Mouse (Mus musculus) ES-Bruce4 (cell line): ENCODE data around the gene Gm9918. TPM values are rescaled to one million over a fixed set of nuclear protein-coding genes. Genes with fewer than 3 reads are reported as not detected.

Experiments
- H3K27ac ChIP-seq: 2 replicates; pipeline ENCODE4 v1.5.1; 2012; ENCODE audit warnings: low read length, inconsistent platforms; ENCODE audit not compliant: insufficient read depth
- H3K27me3 ChIP-seq: 2 replicates; pipeline ENCODE4 v1.6.1; 2012; ENCODE audit warnings: mild to moderate bottlenecking, low read length, inconsistent platforms; ENCODE audit not compliant: control insufficient read depth, poor library complexity, insufficient read depth, severe bottlenecking
- H3K36me3 ChIP-seq: 2 replicates; pipeline ENCODE4 v1.6.1; 2012; ENCODE audit warnings: inconsistent platforms, mild to moderate bottlenecking, low read length, moderate library complexity; ENCODE audit not compliant: control insufficient read depth, poor library complexity, insufficient read depth, severe bottlenecking
- H3K4me1 ChIP-seq: one replicate; pipeline ENCODE4 v1.8.1; 2011; ENCODE audit warnings: low read length; ENCODE audit not compliant: control insufficient read depth, insufficient read depth
- H3K4me3 ChIP-seq: 2 replicates; pipeline ENCODE4 v1.5.1; 2011; ENCODE audit warnings: low read depth, mild to moderate bottlenecking, low read length
- H3K9ac ChIP-seq: 2 replicates; pipeline ENCODE4 v1.6.1; 2012; ENCODE audit warnings: low read depth, mild to moderate bottlenecking, inconsistent platforms; ENCODE audit not compliant: poor library complexity, severe bottlenecking
- H3K9me3 ChIP-seq: replicated peaks from 2 replicates; pipeline ENCODE4 v1.6.1; 2012; ENCODE audit warnings: mild to moderate bottlenecking, low read length, inconsistent platforms; ENCODE audit not compliant: control insufficient read depth, poor library complexity, insufficient read depth, severe bottlenecking
- CTCF ChIP-seq: IDR thresholded peaks from one replicate; pipeline ENCODE4 v1.8.1; 2011; ENCODE audit warnings: low read depth, low read length
- EP300 ChIP-seq: IDR thresholded peaks from 2 replicates; pipeline ENCODE4 v1.6.1; 2011; ENCODE audit warnings: low read depth, low read length; ENCODE audit not compliant: insufficient read depth
- POLR2A ChIP-seq: IDR thresholded peaks from one replicate; pipeline ENCODE4 v1.8.1; 2011; ENCODE audit warnings: low read length; ENCODE audit not compliant: insufficient read depth
- polyA plus RNA-seq: library from polyadenylated mRNA; stranded (reverse); fragments of >200 nt; gene quantifications from 2 replicates; pipeline ENCODE4 v1.2.4, GENCODE M21; 2011; ENCODE audit warnings: low read depth; ENCODE audit not compliant: missing spikeins, insufficient read depth, insufficient read length

Gene Gm9918
- polyA plus RNA-seq, 1 experiment: 1.1 TPM

DNA sequence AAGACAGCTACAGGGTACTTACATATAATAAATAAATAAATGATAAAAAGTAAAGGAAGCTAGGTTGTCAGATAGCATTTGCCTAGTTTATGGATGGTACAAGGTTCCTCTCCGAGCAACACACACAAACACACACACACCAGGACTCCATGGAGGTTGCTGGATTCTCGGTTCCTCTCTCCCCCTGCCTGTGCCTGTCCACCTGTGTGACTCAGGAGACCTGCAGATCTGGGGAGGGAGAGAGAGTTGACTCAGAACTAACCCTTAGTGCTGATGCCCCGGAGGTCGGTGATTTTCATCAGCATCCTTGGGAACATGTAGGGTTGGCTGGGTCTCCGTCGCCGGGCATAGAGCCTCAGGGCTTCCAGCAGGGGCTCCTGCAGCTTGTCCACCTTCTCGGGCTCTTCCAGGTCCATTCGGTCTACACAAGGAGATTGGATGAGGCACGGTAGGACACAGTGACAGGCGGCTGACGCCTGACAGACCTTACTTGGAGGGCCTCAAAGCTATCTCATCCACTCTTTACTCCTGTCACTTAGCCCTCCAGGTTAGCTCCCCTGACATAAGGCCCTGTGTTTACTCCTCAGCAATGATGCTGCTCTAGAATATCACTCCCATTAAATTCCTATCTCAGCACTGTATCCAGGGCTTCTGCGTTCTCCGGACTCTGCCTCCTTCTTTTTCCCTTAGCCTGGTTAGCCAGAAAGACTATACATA, 31.7 kb upstream of the Gm9918 start:
- H3K27ac ChIP-seq: 0 out of 2 replicates have a peak overlapping the region, but pooled peaks have one; percentile 10
- H3K36me3 ChIP-seq: peaks cover 13% of the 10 kb centered on the region
- peaks cover 10% of the 10 kb centered on the region for H3K4me1 ChIP-seq
- H3K9me3 ChIP-seq: no peaks in the 10 kb centered on the region
- no peak overlapping the region for H3K9ac ChIP-seq
- H3K27me3 ChIP-seq: no peaks in the 10 kb centered on the region
- no peak overlapping the region for H3K4me3 ChIP-seq
- no peak for TF ChIP-seq CTCF
- TF ChIP-seq POLR2A: no peak
- no peak for TF ChIP-seq EP300

DNA sequence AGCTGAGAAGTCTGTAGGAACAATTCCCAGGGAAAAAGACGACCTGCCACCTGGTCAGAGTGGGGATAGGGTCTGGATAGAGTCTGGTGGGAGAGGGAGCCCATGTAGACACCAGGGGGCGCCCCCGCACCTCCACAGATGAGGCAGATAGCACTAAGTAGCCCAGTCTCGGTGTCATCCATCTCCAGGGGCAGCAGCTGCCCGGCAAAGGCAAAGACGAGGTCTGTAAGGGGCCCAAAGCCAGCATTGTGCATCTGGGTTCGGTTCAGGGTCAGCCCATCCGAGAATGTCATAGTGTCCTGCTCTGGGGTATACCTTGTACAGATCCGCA, 31.1 kb upstream of the Gm9918 start:
- Histone ChIP-seq H3K9ac (0 out of 2 replicates have a peak overlapping the region, but pooled peaks have one; percentile 9), H3K4me1 (peaks cover 10% of the 10 kb centered on the region), H3K27me3 (no peaks in the 10 kb centered on the region), H3K36me3 (peaks cover 13% of the 10 kb centered on the region), H3K9me3 (no peaks in the 10 kb centered on the region), H3K4me3 (peak overlapping the region; percentile 33; the same call in 1 of the 2 replicates), H3K27ac (peak overlapping the region; percentile 84)
- 0 out of 2 replicates have a peak, but pooled peaks have one; percentile 27 for TF ChIP-seq EP300
- peak; percentile 85 for TF ChIP-seq CTCF
- TF ChIP-seq POLR2A: no peak

DNA sequence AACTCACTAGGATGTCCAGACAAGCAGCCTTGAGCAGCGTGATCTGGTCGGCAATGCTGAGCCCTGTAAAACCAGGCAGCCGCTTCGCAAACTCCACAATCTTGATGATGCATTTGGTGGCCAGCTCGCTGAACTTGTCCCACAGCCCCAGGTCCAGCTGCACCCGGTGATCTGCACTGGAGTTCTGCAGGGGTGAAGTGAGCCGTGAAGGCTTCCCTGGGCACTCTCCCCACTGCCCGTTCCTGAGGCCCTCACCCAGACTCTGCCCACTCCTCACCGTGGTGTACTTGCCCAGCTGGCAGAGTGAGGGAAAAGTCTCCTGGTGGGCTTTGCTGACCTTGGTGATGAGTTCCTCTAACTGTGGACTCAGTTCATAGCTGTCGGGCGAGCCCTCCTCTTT, 30.5 kb upstream of the Gm9918 start:
- no peak for TF ChIP-seq CTCF
- no peak for TF ChIP-seq EP300
- TF ChIP-seq POLR2A: no peak
- H3K4me3 ChIP-seq: peak overlapping the region; percentile 33
- H3K4me1 ChIP-seq: peaks cover 6% of the 10 kb centered on the region
- H3K36me3 ChIP-seq: peaks cover 13% of the 10 kb centered on the region
- H3K27me3 ChIP-seq: no peaks in the 10 kb centered on the region
- no peaks in the 10 kb centered on the region for H3K9me3 ChIP-seq
- H3K27ac ChIP-seq: peak overlapping the region; percentile 84
- peak overlapping the region; percentile 9 for H3K9ac ChIP-seq

DNA sequence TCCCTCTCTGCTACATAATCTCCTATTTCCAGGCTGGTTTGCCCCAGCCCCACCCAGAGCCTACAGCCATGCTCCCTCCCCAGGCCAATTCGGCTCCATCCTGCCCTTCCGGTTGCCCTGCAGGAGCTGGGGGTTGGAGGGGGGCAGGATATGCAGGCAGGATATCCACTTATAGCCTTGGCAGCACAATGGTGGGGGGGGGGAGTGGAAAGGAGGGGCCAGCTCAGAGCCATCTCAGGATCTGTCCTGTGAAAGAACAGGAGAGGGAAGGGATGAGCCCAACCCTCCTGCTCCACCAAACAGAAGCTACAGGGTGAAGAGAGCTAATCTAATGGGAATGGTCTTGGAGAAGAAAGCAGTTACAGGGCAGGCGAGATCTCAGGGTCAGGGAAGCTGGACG, 29.8 kb upstream of the Gm9918 start:
- peaks cover 13% of the 10 kb centered on the region for H3K36me3 ChIP-seq
- peak overlapping the region; percentile 9 for H3K4me3 ChIP-seq
- peaks cover 6% of the 10 kb centered on the region for H3K4me1 ChIP-seq
- H3K27me3 ChIP-seq: no peaks in the 10 kb centered on the region
- H3K27ac ChIP-seq: peak overlapping the region; percentile 94
- H3K9ac ChIP-seq: 0 out of 2 replicates have a peak overlapping the region, but pooled peaks have one; percentile 2
- H3K9me3 ChIP-seq: no peaks in the 10 kb centered on the region
- peak; percentile 98 for TF ChIP-seq EP300
- TF ChIP-seq CTCF: no peak

DNA sequence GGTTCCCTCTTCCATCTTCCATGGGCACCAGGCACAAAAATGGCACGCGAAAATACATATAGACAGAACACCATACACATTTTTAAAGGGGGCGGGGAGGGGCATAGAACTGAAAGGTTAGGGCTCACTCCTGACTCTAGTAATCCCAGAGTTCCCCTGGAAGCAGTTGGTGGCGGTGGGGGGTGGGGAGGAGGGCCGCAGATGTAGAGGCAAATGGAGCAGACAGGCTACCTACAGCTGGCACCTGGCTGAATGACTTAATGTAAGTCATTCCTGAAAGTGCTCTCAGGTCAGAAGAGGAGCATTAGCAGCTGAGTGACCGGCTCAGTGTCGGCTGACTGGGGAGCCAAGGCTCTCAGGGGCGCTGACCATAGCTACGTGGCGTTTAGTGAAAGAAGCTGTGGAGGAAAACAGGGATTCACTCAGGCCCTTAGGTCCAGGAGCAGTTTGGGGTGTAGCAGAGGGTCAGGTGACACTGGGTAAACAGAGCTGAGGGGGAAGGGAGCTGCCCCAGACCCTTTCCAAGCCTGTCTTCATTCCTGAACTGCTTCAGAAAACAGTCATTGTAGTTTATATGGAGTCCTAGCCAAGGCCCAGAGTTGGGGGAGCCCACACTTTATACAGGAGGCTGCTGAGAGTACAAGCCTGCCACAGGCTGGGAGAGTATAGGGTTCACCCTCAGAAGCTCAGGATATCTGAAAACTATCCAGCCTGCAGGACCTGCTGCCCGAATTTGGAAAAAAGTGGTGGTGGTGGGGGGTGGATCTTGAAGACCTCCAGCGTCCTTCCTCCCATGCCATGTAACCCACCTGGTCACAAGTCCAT, 27.7 kb upstream of the Gm9918 start:
- no peak for TF ChIP-seq CTCF
- TF ChIP-seq EP300: peak; percentile 61; the same call in 1 of the 2 replicates
- TF ChIP-seq POLR2A: no peak
- H3K4me3 ChIP-seq: peak overlapping the region; percentile 44
- H3K9me3 ChIP-seq: no peaks in the 10 kb centered on the region
- H3K36me3 ChIP-seq: peaks cover 9% of the 10 kb centered on the region
- peaks cover 6% of the 10 kb centered on the region for H3K4me1 ChIP-seq
- H3K27me3 ChIP-seq: no peaks in the 10 kb centered on the region
- peak overlapping the region; percentile 67 for H3K9ac ChIP-seq
- peak overlapping the region; percentile 94 for H3K27ac ChIP-seq
